Mouse (Mus musculus) c-Kit-positive CD71-negative TER-119-negative erythroid progenitor cells, embryonic 14.5 days (primary cell): ENCODE results near the gene Cyp46a1.

Experiments used
- DNase-seq: peaks from one replicate; pipeline ENCODE4 v3.0.0-alpha.2; 2013; ENCODE audit warnings: low read depth

Cyp46a1 gene

GRCm38 (mm10) chr12:108363796-108364195, 29.6 kb downstream of the Cyp46a1 start:
- peak; percentile 33 for DNase-seq

- DNase-seq, result no peak
Measured at GRCm38 (mm10) chr12:108365340-108365739, 31.2 kb downstream of the Cyp46a1 start.

DNA sequence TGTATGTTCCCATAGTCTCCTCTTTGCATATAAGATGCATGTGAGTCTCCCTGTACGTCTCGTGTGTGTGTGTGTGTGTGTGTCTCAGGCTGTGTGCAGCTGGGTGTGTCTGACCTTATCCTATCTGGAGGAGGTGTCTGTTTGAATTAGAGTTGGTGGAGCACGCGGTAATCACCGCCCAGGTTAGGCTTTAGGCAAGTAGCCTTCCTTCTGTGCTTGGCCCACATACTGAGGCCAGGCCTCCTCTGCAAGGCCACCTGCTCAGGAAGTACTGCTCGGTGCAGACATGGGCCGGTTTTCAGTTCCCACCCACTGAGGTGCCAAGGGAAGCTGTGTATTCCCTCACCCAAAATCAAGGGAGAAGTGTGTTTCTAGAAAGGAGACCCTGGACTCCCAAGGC, 31.7 kb downstream of the Cyp46a1 start:
- no peak for DNase-seq

GRCm38 (mm10) chr12:108367909-108368308, 33.7 kb downstream of the Cyp46a1 start:
- DNase-seq, result no peak

- no peak for DNase-seq
Measured at GRCm38 (mm10) chr12:108368921-108369320, 34.7 kb downstream of the Cyp46a1 start.

GRCm38 (mm10) chr12:108370596-108371428, 36.6 kb downstream of the Cyp46a1 start, which contains the start of gene Eml1:
TSS of gene Eml1 (plus strand) at chr12:108370957.
- no peak for DNase-seq

GRCm38 (mm10) chr12:108371429-108371765, 37.2 kb downstream of the Cyp46a1 start:
- no peak for DNase-seq

DNA sequence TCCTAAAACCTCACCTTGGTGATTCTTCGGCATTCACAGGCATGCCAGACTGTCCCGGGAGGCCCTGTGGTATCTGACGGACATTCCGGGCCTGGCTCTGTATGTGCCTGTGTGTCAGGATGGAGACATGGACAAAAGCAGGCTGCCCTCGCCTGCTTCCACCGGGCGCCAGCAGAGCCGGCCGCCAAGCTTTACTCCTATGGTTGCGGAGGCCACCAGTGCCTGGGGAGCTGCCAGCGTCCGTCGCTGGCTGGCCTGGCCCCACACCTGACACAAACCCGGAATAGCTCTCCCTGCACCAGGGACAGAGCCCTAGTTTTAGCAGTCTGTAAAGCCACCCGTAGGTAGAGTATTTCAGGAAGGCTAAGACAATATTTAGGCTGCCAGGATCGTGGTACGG, 38.1 kb downstream of the Cyp46a1 start:
- no peak for DNase-seq

DNA sequence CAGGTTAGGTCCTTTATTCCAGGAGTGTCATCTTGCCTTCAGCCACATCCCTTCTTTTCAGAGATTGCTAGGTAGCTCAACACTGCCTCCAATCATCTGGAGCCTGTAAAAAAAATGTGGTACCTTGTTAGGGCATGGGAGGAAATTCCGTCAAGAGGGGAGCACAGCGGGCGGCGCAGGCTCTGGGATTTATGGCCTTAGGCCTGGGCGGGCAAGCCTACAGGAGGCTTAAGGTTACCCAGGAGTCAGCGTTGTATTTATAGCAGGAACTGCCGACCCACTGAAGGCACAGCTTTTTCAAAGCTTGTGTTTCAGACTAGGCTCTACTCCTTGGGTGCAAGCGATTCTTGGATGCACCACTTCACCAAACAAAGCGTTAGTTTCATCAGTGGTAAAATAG, 39.4 kb downstream of the Cyp46a1 start:
- no peak for DNase-seq

DNA sequence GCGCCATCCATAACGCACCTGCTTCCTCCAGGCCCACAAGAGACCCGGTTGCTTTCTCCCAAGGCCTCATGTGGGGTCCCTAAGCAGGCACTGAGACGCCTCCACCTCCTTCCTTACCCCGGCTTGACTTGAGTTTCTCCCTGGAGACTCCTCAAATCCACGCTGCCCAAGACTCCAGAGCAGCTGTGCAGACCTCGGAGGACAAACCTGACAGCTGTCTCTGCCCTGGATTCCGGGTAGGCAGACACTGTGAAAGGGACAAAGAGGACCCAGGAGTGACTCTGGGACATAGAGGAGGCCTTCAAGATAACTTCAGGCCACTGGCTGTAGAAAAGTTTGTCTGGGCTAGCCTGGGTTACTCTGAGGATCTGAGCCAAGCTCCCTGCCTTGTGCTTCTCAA, 40.5 kb downstream of the Cyp46a1 start:
- no peak for DNase-seq

- no peak for DNase-seq
Measured at GRCm38 (mm10) chr12:108378379-108379133, 44.4 kb downstream of the Cyp46a1 start.

GRCm38 (mm10) chr12:108386476-108387232, 52.5 kb downstream of the Cyp46a1 start:
- DNase-seq, result no peak

GRCm38 (mm10) chr12:108389718-108390117, 55.5 kb downstream of the Cyp46a1 start:
- no peak for DNase-seq

DNA sequence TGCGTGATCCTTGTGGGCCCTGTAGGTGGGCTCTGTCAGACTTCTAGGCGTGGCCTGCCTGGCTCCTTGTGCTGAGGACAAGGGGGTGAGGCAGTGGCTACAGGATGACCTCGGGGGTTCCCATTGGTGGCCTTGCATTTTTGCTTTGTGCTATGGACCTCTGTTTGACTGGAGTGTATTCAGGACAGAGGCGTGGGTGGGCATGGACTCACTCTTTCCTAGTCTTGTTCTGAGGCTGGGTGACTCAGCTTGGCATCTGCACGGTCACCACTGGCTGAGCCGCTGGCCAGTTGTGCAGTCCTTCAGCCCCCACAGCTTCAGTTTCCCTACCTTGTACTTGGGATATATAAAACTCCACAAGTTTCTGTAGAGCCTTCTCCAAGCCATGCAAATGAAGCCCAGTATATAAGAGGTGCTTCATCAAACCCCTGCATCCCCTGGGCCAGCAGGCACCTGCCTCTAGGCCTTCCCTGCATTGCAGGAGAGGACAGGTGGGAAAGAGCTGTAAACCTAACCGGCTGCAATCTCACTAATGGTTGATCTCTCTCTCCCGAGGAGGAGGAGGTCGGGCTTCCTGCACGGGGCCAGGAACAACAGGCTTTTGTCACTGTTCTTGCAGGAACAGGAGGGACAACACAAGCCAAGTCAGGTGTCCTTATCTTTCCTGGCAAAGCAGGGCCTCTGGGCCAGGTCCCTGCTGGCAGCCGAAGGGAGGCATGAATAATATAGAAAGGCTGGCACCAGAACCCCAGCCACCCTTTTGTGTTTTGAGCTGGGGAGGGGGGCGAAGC, 58.3 kb downstream of the Cyp46a1 start:
- DNase-seq, result no peak

DNA sequence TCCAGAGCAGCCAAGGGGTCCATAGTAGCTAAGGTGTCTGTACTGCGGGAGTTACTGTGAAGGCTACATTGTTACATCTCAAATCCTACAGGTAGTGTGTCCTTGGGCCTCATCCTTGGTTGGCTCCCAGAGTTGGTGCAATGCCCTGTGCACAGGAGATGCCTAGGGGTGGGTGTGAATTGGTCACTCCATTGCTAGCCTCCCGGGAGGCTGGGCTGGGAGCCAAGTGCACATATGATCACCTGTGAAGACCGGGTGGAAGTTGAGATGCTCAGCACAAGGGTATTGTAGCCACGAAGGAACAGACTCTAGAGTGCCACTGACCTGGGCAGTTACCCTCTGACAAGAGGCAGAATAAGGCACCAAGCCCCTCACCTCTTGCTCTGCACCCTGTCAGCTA, 58.9 kb downstream of the Cyp46a1 start:
- DNase-seq, result no peak

GRCm38 (mm10) chr12:108393637-108394036, 59.5 kb downstream of the Cyp46a1 start:
- no peak for DNase-seq

GRCm38 (mm10) chr12:108394534-108395284, 60.5 kb downstream of the Cyp46a1 start:
- no peak for DNase-seq

- DNase-seq, result no peak
Measured at GRCm38 (mm10) chr12:108395285-108395660, 61.1 kb downstream of the Cyp46a1 start.

DNA sequence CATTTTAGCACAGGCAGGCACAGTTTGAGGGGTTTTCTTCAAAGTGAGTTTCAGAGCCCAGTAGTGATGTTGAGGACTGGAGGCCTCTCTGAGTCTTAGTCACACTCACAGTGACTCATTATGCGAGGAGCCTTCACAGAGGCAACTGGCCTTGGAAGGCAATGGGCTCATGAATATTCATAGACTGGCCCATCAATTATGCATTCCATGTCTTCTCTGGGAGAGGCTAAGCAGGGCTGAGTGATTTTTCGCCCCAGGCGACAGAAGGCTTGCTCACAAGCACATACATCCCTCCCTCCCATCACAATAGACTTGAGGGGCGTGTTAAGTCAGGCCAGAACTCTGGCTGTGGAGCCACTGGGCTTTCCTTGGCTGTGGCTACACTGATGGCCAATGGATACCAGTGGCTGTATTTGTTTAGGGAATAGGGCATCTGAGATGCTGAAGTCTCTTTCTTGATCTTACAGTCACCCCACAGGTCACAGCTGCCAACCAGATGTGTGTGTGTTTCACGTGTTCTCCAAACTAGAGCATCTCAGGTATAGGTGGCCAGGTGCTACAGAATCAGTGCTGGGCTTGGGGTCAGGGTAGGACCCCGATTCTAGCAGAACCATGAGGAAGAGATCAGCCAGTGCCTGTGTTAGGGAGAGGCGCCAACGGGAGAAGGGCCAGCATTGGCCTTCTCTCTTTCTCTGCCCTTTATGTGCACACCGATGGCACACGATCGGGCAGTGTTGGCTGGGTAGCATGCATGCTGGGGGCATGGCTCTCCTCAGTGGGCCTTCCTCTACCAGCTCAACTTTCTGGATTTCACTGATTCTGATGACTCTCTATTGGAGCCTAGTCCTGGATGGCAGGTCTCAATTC, 62.1 kb downstream of the Cyp46a1 start:
- no peak for DNase-seq

- DNase-seq, result no peak
Measured at GRCm38 (mm10) chr12:108398681-108399080, 64.5 kb downstream of the Cyp46a1 start.
